Mouse (Mus musculus): ENCODE measurements around the gene Cyp2b23. TPM values are rescaled to one million over a fixed set of nuclear protein-coding genes. Genes with fewer than 3 reads are reported as not detected.
"Not testable (repeated sequence)": the region's sequence is repeated elsewhere in the genome, so short reads cannot be mapped to it uniquely, and the experiment has no call there.

The Cyp2b23 gene
- polyA plus RNA-seq (2014; fragmentation: Nextera tagmentation; extraction: Ambion mirVana): not detected in 2 replicates

DNA sequence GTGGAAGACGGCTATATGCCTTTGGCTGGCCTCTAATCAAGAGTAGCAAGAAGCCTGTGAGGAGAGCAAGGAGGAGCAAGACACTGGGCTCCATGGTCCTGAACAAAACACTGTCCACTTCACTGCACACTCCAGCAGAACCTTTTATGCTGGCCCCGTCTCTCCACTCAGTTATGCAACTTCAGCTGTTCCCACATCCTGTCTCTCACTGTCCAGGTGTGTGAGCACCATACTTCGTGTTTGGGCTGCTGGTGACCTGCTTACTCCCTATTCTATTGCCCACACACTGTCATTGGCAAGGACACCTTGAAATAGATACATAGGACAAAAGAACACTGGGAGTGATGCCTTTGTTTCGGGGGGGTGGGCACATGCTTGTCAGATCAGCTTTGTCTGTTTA is at the start of gene Cyp2b23:
Gene Cyp2b23, minus strand, starts transcription at position 101 of the 400 bp plus-strand sequence.
- Histone ChIP-seq H3K9ac (ENCODE audit: low read depth, low read length) (no peak within 1 kb of the TSS), H3K4me3 (ENCODE audit: low read depth, low read length) (no peak within 1 kb of the TSS), H3K4me1 (ENCODE audit: control insufficient read depth, insufficient read depth, low read length) (no peaks in the 10 kb centered on the region), H3K36me3 (ENCODE audit: control insufficient read depth, insufficient read depth, low read length) (no peaks in the 10 kb centered on the region), H3K27ac (replicated peaks; ENCODE audit: low read depth, low read length) (no peak within 1 kb of the TSS), H3K9me3 (ENCODE audit: control insufficient read depth, low read length) (0 out of 2 replicates have a peak, but pooled peaks cover 5% of the 10 kb centered on the region), H3K4me2 (ENCODE audit: low read depth, low read length) (no peak within 1 kb of the TSS), H3K27me3 (replicated peaks; ENCODE audit: control insufficient read depth, insufficient read depth, low read length) (no peaks in the 10 kb centered on the region)
- DNase-seq (ENCODE audit: low spot score): no peak
- ATAC-seq (ENCODE audit: low read depth): no peak
- WGBS: 79% methylated on average over 4 of the region's 4 CpGs

DNA sequence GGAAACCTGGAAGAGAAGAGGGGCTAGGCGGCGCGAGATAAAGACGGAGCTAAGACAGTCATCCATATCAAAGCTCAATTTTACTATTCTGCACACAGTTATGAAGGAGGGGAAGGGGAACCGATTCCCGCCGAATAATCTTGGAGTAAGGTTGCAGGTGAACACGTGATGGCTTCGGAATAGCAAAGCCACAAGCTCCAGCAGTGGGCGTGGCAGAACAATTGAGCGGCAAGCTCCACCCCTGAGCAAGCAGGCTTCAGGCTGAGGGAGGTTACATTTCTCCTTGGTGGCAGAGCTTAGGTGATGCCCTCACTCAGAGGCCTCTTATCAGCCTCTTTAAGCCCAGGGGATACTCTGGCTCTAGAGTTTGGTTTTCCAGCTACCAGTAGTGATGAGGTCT is 24.8 kb upstream of the Cyp2b23 start:
- Histone ChIP-seq H3K27me3 (replicated peaks; ENCODE audit: control insufficient read depth, insufficient read depth, low read length) (no peaks in the 10 kb centered on the region), H3K4me2 (ENCODE audit: low read depth, low read length) (no peak overlapping the region), H3K36me3 (ENCODE audit: control insufficient read depth, insufficient read depth, low read length) (no peaks in the 10 kb centered on the region), H3K4me3 (ENCODE audit: low read depth, low read length) (no peak overlapping the region), H3K9ac (ENCODE audit: low read depth, low read length) (no peak overlapping the region), H3K9me3 (ENCODE audit: control insufficient read depth, low read length) (0 out of 2 replicates have a peak, but pooled peaks cover 3% of the 10 kb centered on the region), H3K4me1 (ENCODE audit: control insufficient read depth, insufficient read depth, low read length) (no peaks in the 10 kb centered on the region), H3K27ac (replicated peaks; ENCODE audit: low read depth, low read length) (no peak overlapping the region)
- no peak for ATAC-seq (ENCODE audit: low read depth)
- DNase-seq (ENCODE audit: low spot score): no peak
- WGBS: 89% methylated on average over 11 of the region's 11 CpGs

GRCm38 (mm10) chr7:26707061-26707460 is 20.8 kb upstream of the Cyp2b23 start:
- 40% methylated on average over 11 of the region's 11 CpGs for WGBS

GRCm38 (mm10) chr7:26706191-26706590 is 20.0 kb upstream of the Cyp2b23 start:
- WGBS: 42% methylated on average over 6 of the region's 6 CpGs
- H3K9ac ChIP-seq (ENCODE audit: low read depth, low read length); H3K27ac ChIP-seq (replicated peaks; ENCODE audit: low read depth, low read length); H3K4me2 ChIP-seq (ENCODE audit: low read depth, low read length); ATAC-seq (ENCODE audit: low read depth); H3K36me3 ChIP-seq (ENCODE audit: control insufficient read depth, insufficient read depth, low read length); H3K4me3 ChIP-seq (ENCODE audit: low read depth, low read length); H3K4me1 ChIP-seq (ENCODE audit: control insufficient read depth, insufficient read depth, low read length); H3K27me3 ChIP-seq (replicated peaks; ENCODE audit: control insufficient read depth, insufficient read depth, low read length); H3K9me3 ChIP-seq (ENCODE audit: control insufficient read depth, low read length); DNase-seq (ENCODE audit: low spot score): not testable (repeated sequence)

More at GRCm38 (mm10) chr7:26707061-26707460, 20.8 kb upstream of the Cyp2b23 start:
- H3K9me3 ChIP-seq (ENCODE audit: control insufficient read depth, low read length): no peaks in the 10 kb centered on the region
- no peak overlapping the region for H3K9ac ChIP-seq (ENCODE audit: low read depth, low read length)
- ATAC-seq (ENCODE audit: low read depth) (no peak), DNase-seq (ENCODE audit: low spot score) (no peak)
- H3K4me2 ChIP-seq (ENCODE audit: low read depth, low read length): no peak overlapping the region
- no peak overlapping the region for H3K27ac ChIP-seq (replicated peaks; ENCODE audit: low read depth, low read length)
- no peaks in the 10 kb centered on the region for H3K4me1 ChIP-seq (ENCODE audit: control insufficient read depth, insufficient read depth, low read length)
- no peaks in the 10 kb centered on the region for H3K27me3 ChIP-seq (replicated peaks; ENCODE audit: control insufficient read depth, insufficient read depth, low read length)
- H3K36me3 ChIP-seq (ENCODE audit: control insufficient read depth, insufficient read depth, low read length): no peaks in the 10 kb centered on the region
- H3K4me3 ChIP-seq (ENCODE audit: low read depth, low read length): no peak overlapping the region

DNA sequence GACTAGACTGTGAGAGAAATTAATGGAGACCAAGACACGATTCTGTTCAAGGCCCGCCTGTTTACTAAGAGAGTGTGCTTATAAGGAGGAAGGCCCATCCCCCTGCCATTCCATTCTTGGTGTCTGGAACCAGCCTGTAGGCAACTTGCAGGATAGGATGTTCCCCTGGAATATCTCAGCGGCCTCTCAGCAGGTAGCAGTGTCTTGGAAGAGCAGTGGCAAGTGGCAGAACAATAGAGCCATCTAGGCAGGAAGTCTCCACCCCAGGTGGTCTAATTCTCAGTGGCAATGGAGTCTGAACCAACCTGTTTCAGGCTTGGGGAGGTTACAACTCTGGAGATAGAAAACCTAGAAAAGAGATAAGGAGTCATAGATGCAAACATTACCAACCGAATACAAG is 13.9 kb upstream of the Cyp2b23 start:
- Histone ChIP-seq H3K27me3 (replicated peaks; ENCODE audit: control insufficient read depth, insufficient read depth, low read length) (no peaks in the 10 kb centered on the region), H3K4me3 (ENCODE audit: low read depth, low read length) (no peak overlapping the region), H3K27ac (replicated peaks; ENCODE audit: low read depth, low read length) (no peak overlapping the region), H3K9me3 (ENCODE audit: control insufficient read depth, low read length) (no peaks in the 10 kb centered on the region), H3K36me3 (ENCODE audit: control insufficient read depth, insufficient read depth, low read length) (no peaks in the 10 kb centered on the region), H3K4me2 (ENCODE audit: low read depth, low read length) (no peak overlapping the region), H3K9ac (ENCODE audit: low read depth, low read length) (no peak overlapping the region), H3K4me1 (ENCODE audit: control insufficient read depth, insufficient read depth, low read length) (no peaks in the 10 kb centered on the region)
- 77% methylated on average over 4 of the region's 4 CpGs for WGBS
- DNase-seq (ENCODE audit: low spot score): no peak
- no peak for ATAC-seq (ENCODE audit: low read depth)

- DNase-seq (ENCODE audit: low spot score): no peak
- no peak for ATAC-seq (ENCODE audit: low read depth)
- Histone ChIP-seq H3K4me2 (ENCODE audit: low read depth, low read length) (no peak overlapping the region), H3K36me3 (ENCODE audit: control insufficient read depth, insufficient read depth, low read length) (no peaks in the 10 kb centered on the region), H3K4me1 (ENCODE audit: control insufficient read depth, insufficient read depth, low read length) (no peaks in the 10 kb centered on the region), H3K9me3 (ENCODE audit: control insufficient read depth, low read length) (0 out of 2 replicates have a peak, but pooled peaks cover 2% of the 10 kb centered on the region), H3K4me3 (ENCODE audit: low read depth, low read length) (no peak overlapping the region), H3K9ac (ENCODE audit: low read depth, low read length) (no peak overlapping the region), H3K27ac (replicated peaks; ENCODE audit: low read depth, low read length) (no peak overlapping the region), H3K27me3 (replicated peaks; ENCODE audit: control insufficient read depth, insufficient read depth, low read length) (no peaks in the 10 kb centered on the region)
- 71% methylated on average over 2 of the region's 2 CpGs for WGBS
Observed at GRCm38 (mm10) chr7:26685713-26686112, 524 bp downstream of the Cyp2b23 start.

GRCm38 (mm10) chr7:26667466-26667865 is 18.8 kb downstream of the Cyp2b23 start:
- not testable (repeated sequence) for ATAC-seq (ENCODE audit: low read depth); H3K27ac ChIP-seq (replicated peaks; ENCODE audit: low read depth, low read length); H3K4me1 ChIP-seq (ENCODE audit: control insufficient read depth, insufficient read depth, low read length); H3K36me3 ChIP-seq (ENCODE audit: control insufficient read depth, insufficient read depth, low read length); H3K9me3 ChIP-seq (ENCODE audit: control insufficient read depth, low read length); H3K9ac ChIP-seq (ENCODE audit: low read depth, low read length); H3K27me3 ChIP-seq (replicated peaks; ENCODE audit: control insufficient read depth, insufficient read depth, low read length); H3K4me3 ChIP-seq (ENCODE audit: low read depth, low read length); DNase-seq (ENCODE audit: low spot score); H3K4me2 ChIP-seq (ENCODE audit: low read depth, low read length)
- 21% methylated on average over 2 of the region's 2 CpGs for WGBS

- WGBS: 88% methylated on average over 5 of the region's 5 CpGs
Observed at GRCm38 (mm10) chr7:26666011-26666410, 20.2 kb downstream of the Cyp2b23 start.

DNA sequence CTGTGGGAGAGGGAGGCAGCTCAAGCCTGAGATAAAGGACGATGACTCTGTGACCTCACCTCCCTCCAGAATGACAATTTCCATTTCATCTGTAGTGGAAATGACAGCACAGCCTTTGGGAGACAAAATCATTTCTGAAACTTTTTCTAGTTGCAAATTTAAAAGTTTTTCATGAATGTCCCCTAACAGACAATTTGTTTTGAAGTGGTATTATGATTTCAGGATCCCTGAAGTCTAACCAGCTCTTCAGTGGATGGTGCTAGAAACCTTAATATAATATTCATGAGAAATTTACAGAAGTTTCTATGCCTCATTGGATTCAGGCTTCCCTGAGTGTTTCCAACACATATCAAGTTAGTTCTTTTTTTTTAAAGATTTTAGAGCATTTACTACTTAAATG is 67.9 kb downstream of the Cyp2b23 start, which contains the start of gene Vmn1r185:
Gene Vmn1r185, minus strand, starts transcription at position 101 of the 400 bp plus-strand sequence.
- H3K27me3 ChIP-seq (replicated peaks; ENCODE audit: control insufficient read depth, insufficient read depth, low read length); ATAC-seq (ENCODE audit: low read depth): not testable (repeated sequence)
- whole genome bisulfite sequencing: 50% methylated on average over 1 of the region's 1 CpGs

More at GRCm38 (mm10) chr7:26666011-26666410, 20.2 kb downstream of the Cyp2b23 start:
- Histone ChIP-seq H3K27ac (replicated peaks; ENCODE audit: low read depth, low read length) (no peak overlapping the region), H3K4me2 (ENCODE audit: low read depth, low read length) (no peak overlapping the region), H3K4me1 (ENCODE audit: control insufficient read depth, insufficient read depth, low read length) (no peaks in the 10 kb centered on the region), H3K36me3 (ENCODE audit: control insufficient read depth, insufficient read depth, low read length) (no peaks in the 10 kb centered on the region), H3K27me3 (replicated peaks; ENCODE audit: control insufficient read depth, insufficient read depth, low read length) (no peaks in the 10 kb centered on the region), H3K9ac (ENCODE audit: low read depth, low read length) (no peak overlapping the region), H3K9me3 (ENCODE audit: control insufficient read depth, low read length) (no peaks in the 10 kb centered on the region), H3K4me3 (ENCODE audit: low read depth, low read length) (no peak overlapping the region)
- no peak for DNase-seq (ENCODE audit: low spot score)
- ATAC-seq (ENCODE audit: low read depth): no peak

More for the DNA sequence above, 67.9 kb downstream of the Cyp2b23 start, which contains the start of gene Vmn1r185:
- not testable (repeated sequence) for DNase-seq (ENCODE audit: low spot score); H3K4me3 ChIP-seq (ENCODE audit: low read depth, low read length); H3K9me3 ChIP-seq (ENCODE audit: control insufficient read depth, low read length); H3K9ac ChIP-seq (ENCODE audit: low read depth, low read length); H3K4me1 ChIP-seq (ENCODE audit: control insufficient read depth, insufficient read depth, low read length); H3K4me2 ChIP-seq (ENCODE audit: low read depth, low read length); H3K27ac ChIP-seq (replicated peaks; ENCODE audit: low read depth, low read length); H3K36me3 ChIP-seq (ENCODE audit: control insufficient read depth, insufficient read depth, low read length)

Measured in embryonic facial prominence, embryonic 14.5 days (tissue).